Mouse (Mus musculus) liver, embryonic 16.5 days (tissue): ENCODE results near the gene Metrnl. TPM values are rescaled to one million over a fixed set of nuclear protein-coding genes. Genes with fewer than 3 reads are reported as not detected.

ENCODE experiments used
- ATAC-seq: fragments of 200-750 bp; cut with Nextera tagmentation; 2 replicates; pipeline ENCODE4 v1.8.0; 2017; ENCODE audit warnings: low read depth, mild to moderate bottlenecking, moderate number of reproducible peaks, moderate library complexity
- H3K27ac ChIP-seq: fragments of 300-500 bp; sonication (generic); 2 replicates; pipeline ENCODE4 v1.5.1; 2014; ENCODE audit warnings: mild to moderate bottlenecking, low read length
- H3K27me3 ChIP-seq: fragments of 300-500 bp; sonication (generic); 2 replicates; pipeline ENCODE4 v1.6.1; 2014; ENCODE audit warnings: low read depth, low read length, mixed read lengths; ENCODE audit not compliant: control insufficient read depth, insufficient read depth
- H3K36me3 ChIP-seq: fragments of 300-500 bp; sonication (generic); 2 replicates; pipeline ENCODE4 v1.6.1; 2014; ENCODE audit warnings: mild to moderate bottlenecking; ENCODE audit not compliant: control insufficient read depth, insufficient read depth
- H3K4me1 ChIP-seq: fragments of 300-500 bp; sonication (generic); 2 replicates; pipeline ENCODE4 v1.6.1; 2014; ENCODE audit warnings: low read depth, low read length, mixed read lengths; ENCODE audit not compliant: control insufficient read depth
- H3K4me2 ChIP-seq: fragments of 300-500 bp; sonication (generic); 2 replicates; pipeline ENCODE4 v1.6.1; 2014; ENCODE audit warnings: low read depth, low read length, mixed read lengths
- H3K4me3 ChIP-seq: fragments of 300-500 bp; sonication (generic); 2 replicates; pipeline ENCODE4 v1.5.1; 2014; ENCODE audit warnings: low read depth, mild to moderate bottlenecking, low read length
- H3K9ac ChIP-seq: fragments of 300-500 bp; sonication (generic); 2 replicates; pipeline ENCODE4 v1.6.1; 2014; ENCODE audit warnings: low read depth, low read length
- H3K9me3 ChIP-seq: fragments of 300-500 bp; sonication (generic); replicated peaks from 2 replicates; pipeline ENCODE4 v1.6.1; 2016; ENCODE audit warnings: low read length; ENCODE audit not compliant: control insufficient read depth
- WGBS: fragments of 180-500 bp; shearing (Covaris S2); extraction: QIAGEN DNeasy Blood & Tissue Kit; methylation state at CpG from one replicate; pipeline ENCODE4 v1.1.7; 2014; ENCODE audit not compliant: insufficient replicate concordance; 5-methylcytosine and 5-hydroxymethylcytosine counted together
- polyA plus RNA-seq: library from polyadenylated mRNA; unstranded; fragments of >200 nt; fragmentation: Nextera tagmentation; extraction: Ambion mirVana; gene quantifications from 2 replicates; pipeline ENCODE4 v1.2.1, GENCODE M21; 2015

Metrnl gene
- polyA plus RNA-seq, 1 experiment from 2014 or later = 4.2 TPM

DNA sequence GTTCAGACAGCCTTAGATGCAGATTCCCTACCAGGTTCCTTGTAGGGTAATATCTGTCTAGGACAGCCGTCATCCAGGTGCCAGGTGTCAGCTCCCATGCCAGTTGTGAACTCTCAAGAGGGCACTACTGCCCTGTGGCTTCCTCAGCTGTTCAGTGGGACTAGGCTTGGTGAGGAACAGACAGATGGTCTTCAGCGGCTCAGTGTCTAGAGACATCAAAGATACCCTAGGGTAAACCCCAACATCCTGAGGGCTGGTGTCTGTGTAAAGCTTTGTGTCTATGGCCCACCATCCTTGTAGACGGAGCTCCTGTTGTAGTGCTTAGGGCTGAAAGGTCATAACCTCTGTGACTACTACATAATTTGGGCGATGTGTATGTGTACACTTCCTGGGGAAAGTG lies 4.1 kb upstream of the Metrnl start:
- Histone ChIP-seq H3K4me1 (peaks cover 2% of the 10 kb centered on the region; the same call in 1 of the 2 replicates), H3K4me3 (no peak overlapping the region), H3K27ac (no peak overlapping the region), H3K36me3 (no peaks in the 10 kb centered on the region), H3K27me3 (peaks cover 4% of the 10 kb centered on the region), H3K9ac (no peak overlapping the region), H3K9me3 (no peaks in the 10 kb centered on the region), H3K4me2 (no peak overlapping the region)
- no peak for ATAC-seq
- 63% methylated on average over 4 of the region's 4 CpGs for WGBS

DNA sequence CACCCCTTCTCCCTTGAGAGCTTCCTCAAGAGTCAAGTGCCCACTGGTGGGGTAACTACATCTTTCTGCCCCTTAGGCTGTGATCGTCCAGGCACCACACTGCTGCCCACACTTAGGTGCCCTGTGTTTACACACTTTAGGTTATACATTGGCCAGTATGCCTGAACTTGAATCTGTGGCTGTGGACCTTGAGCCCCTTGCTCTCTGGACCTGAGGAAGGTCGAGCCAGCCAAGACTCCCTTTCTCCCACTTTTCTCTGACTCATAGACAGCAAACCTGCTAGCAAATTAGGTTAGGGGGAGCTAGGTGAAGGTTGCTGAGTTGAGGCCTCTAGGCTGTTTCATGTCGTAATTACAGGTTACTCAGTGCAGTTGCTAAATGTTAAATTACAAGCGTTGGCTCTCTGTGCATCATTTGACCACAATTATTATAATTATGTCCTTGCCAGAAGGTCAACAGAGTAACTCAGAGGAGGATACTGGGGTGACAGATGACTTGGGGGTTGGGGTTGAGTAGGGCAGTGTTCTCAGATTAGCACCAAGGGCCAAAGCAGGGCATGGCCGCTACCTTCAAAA lies 2.9 kb upstream of the Metrnl start:
- Histone ChIP-seq H3K9ac (no peak overlapping the region), H3K9me3 (no peaks in the 10 kb centered on the region), H3K27ac (no peak overlapping the region), H3K4me3 (no peak overlapping the region), H3K36me3 (no peaks in the 10 kb centered on the region), H3K27me3 (peaks cover 16% of the 10 kb centered on the region), H3K4me1 (peaks cover 2% of the 10 kb centered on the region; the same call in 1 of the 2 replicates), H3K4me2 (no peak overlapping the region)
- WGBS = 58% methylated on average over 5 of the region's 5 CpGs
- ATAC-seq = no peak

DNA sequence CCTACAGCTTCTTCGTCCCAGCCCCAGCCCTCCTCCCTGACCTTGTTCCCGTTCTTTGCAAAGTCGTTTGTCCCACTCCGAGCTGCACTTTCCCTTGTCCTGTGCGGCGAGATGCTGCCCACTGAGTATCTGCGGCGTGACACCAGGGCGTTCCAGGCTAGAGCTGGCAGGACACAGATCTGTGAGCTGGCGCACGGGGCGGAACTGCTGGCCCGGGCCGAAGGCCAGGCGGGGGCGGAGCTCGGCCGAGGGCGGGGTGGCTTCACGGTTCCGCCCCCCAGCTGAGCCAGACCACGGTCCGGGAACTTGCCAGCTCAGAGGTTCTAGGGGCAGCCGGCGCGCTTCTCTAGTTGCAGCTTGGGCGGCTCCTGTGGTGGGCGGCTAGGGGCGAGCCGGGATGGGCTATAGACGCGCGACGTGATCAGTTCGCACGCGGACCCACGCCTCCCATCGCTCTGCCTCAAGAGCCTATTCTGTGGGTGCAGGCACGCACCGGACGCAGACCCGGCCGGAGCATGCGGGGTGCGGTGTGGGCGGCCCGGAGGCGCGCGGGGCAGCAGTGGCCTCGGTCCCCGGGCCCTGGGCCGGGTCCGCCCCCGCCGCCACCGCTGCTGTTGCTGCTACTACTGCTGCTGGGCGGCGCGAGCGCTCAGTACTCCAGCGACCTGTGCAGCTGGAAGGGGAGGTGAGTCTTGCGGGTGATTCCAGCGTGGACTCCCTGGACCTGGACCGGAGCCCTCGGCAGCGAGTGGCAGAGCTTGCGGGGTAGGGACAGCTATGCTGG lies 959 bp downstream of the Metrnl start:
- WGBS = under 1% methylated on average over 69 of the region's 69 CpGs
- H3K9me3 ChIP-seq = no peaks in the 10 kb centered on the region
- H3K4me3 ChIP-seq = peak overlapping the region; percentile 64
- peak overlapping the region; percentile 45 for H3K9ac ChIP-seq
- H3K4me2 ChIP-seq = peak overlapping the region; percentile 69
- no peak overlapping the region for H3K27ac ChIP-seq
- H3K4me1 ChIP-seq = peaks cover 2% of the 10 kb centered on the region; the same call in 1 of the 2 replicates
- H3K36me3 ChIP-seq = no peaks in the 10 kb centered on the region
- peak; percentile 90 for ATAC-seq
- H3K27me3 ChIP-seq = peaks cover 26% of the 10 kb centered on the region

DNA sequence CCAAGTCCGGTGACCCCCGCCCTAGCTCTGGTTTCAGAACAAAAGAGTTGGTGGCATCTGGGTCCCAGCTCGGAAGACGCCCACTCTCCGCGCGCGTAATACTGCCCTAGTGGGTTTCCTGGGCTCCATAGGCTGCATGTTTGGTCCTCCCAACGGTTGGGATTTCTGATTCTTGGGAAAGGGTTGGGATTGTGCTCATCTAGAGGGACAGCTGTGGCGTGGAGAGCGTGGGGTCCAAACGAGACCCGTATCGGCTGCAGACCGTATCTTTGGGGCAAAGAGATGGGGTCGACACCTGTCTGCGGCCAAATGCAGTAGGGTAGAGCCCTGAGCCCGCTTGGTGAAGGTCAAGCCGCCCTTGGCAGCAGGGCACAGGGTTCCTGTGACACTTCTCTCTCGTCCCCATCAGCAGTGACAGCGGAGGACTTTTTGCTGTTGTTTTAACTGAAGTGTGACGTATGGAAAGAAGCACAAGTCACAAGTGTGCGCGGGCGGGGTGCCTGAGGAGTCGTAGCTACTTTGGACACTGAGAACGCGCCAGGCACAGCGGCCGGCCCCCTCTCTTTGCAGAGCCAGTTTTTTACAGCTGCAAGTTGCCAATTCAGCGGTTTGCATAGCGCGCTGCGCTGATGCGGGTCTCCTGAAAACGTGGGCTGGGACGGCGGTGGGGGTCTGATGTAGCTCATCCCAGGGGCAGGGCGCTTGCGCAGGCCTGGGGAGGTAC lies 1.7 kb downstream of the Metrnl start:
- ATAC-seq = no peak
- 1% methylated on average over 40 of the region's 40 CpGs for WGBS
- H3K4me2 ChIP-seq = peak overlapping the region; percentile 69
- H3K4me1 ChIP-seq = peaks cover 2% of the 10 kb centered on the region; the same call in 1 of the 2 replicates
- H3K27ac ChIP-seq = no peak overlapping the region
- H3K9me3 ChIP-seq = no peaks in the 10 kb centered on the region
- peak overlapping the region; percentile 64 for H3K4me3 ChIP-seq
- peak overlapping the region; percentile 45; the same call in 1 of the 2 replicates for H3K9ac ChIP-seq
- no peaks in the 10 kb centered on the region for H3K36me3 ChIP-seq
- peaks cover 26% of the 10 kb centered on the region for H3K27me3 ChIP-seq

DNA sequence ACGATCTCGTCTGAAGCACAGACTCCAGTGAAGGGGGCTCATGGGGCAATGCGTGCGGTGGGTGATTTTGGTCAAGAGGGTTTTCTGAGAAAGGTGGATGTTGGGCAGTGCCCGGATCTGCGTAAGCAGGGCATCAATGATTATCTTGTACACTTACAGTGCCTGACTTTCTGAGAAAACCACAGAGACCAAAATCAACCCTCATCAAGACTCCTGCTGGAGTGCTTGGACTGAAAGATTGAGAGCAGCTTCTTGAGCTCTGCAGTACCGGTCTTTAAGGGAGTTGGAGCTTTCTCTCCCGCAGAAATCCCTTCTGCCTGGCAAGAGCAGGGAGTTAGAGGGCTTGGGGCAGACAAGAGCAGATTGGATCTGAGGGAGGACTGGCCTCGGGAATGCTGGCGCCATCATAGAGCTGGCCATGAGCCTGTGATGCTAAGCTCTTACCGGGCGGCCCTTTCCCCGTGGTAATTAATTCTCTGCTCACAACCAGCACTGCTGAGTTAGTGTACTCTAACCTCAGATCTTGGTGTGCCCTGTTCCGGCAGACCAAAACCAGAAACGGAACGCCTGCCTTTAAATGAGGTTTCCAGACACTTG lies 2.4 kb downstream of the Metrnl start:
- Histone ChIP-seq H3K4me1 (peaks cover 2% of the 10 kb centered on the region; the same call in 1 of the 2 replicates), H3K36me3 (no peaks in the 10 kb centered on the region), H3K27ac (no peak overlapping the region), H3K27me3 (peaks cover 26% of the 10 kb centered on the region), H3K4me3 (peak overlapping the region; percentile 64), H3K9me3 (no peaks in the 10 kb centered on the region), H3K4me2 (peak overlapping the region; percentile 69), H3K9ac (no peak overlapping the region)
- ATAC-seq = no peak
- WGBS = 12% methylated on average over 16 of the region's 16 CpGs

DNA sequence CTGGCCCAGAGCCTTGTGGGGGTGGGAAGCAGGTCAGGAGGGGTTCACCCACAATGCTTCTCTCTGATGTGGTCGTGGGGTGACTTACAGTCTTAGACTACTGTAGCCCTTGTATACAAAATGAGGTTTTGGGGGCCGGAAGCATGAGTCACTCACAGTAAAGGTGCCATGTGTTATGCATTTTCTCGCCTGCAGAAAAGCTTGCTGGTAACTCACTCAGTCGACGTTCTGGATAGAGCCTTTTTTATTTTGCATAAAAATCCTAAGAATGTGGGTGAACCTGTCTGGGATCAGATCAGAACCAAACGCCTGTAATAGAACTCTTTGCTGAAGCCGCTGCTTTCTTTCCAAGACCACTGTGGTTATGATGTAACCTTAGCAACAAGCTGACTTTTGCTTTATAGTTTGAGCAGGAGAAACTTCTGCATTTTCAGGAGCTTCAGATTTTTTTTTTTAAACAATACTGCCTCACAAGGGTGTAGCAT lies 5.2 kb downstream of the Metrnl start:
- WGBS = 15% methylated on average over 7 of the region's 7 CpGs
- H3K4me3 ChIP-seq = no peak overlapping the region
- H3K4me1 ChIP-seq = peaks cover 2% of the 10 kb centered on the region; the same call in 1 of the 2 replicates
- H3K36me3 ChIP-seq = no peaks in the 10 kb centered on the region
- no peak for ATAC-seq
- no peak overlapping the region for H3K9ac ChIP-seq
- H3K27me3 ChIP-seq = peaks cover 26% of the 10 kb centered on the region
- no peak overlapping the region for H3K27ac ChIP-seq
- no peaks in the 10 kb centered on the region for H3K9me3 ChIP-seq
- no peak overlapping the region for H3K4me2 ChIP-seq

DNA sequence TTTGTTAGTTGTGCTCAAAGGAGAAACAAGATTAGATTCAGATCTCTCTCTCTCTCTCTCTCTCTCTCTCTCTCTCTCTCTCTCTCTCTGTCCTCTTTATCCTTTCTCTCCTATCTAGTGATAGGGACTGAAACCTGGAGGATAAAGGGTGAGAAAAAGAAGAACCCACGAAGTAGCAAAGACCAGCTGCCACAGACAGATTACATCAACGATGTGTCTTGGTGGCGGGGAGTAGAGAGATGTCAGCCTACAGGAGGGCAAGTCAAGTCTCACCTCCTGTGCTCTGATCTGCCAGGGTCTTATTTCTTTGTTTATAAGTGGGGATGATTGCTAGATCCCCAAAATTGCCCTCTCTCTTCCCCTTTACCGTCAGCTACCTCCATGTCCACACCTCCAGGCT lies 7.9 kb downstream of the Metrnl start:
- no peaks in the 10 kb centered on the region for H3K4me1 ChIP-seq
- WGBS = 37% methylated on average over 4 of the region's 4 CpGs
- no peaks in the 10 kb centered on the region for H3K9me3 ChIP-seq
- no peaks in the 10 kb centered on the region for H3K36me3 ChIP-seq
- H3K4me3 ChIP-seq = no peak overlapping the region
- H3K27me3 ChIP-seq = peaks cover 2% of the 10 kb centered on the region; the same call in 1 of the 2 replicates
- no peak for ATAC-seq
- H3K9ac ChIP-seq = no peak overlapping the region
- H3K27ac ChIP-seq = no peak overlapping the region
- no peak overlapping the region for H3K4me2 ChIP-seq

DNA sequence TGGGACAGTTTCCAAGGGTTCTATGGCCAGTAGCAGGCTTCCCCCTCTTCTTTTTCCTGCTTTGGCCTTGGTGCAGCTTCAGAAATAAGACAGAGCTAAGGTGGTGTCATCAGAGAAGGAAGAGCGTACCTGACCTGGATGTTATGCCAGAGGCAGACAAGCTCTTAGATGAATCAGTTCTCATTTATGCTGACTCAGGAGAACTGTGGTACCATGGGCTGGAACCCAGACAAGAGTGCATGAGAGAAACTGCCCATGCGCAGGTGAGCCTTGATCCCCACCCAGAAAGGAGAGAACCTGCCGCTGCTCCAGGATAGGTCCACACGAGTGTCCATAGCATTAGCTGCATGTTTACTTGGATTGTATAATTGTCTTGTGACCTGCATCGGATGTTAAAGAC lies 8.9 kb downstream of the Metrnl start:
- Histone ChIP-seq H3K9ac (no peak overlapping the region), H3K4me3 (no peak overlapping the region), H3K4me2 (no peak overlapping the region), H3K4me1 (no peaks in the 10 kb centered on the region), H3K27me3 (no peaks in the 10 kb centered on the region), H3K36me3 (no peaks in the 10 kb centered on the region), H3K27ac (no peak overlapping the region), H3K9me3 (no peaks in the 10 kb centered on the region)
- 79% methylated on average over 5 of the region's 5 CpGs for WGBS
- ATAC-seq = no peak
